Comparison of ENCODE assay signal across 16 mouse cellular contexts in the genomic region with DNA sequence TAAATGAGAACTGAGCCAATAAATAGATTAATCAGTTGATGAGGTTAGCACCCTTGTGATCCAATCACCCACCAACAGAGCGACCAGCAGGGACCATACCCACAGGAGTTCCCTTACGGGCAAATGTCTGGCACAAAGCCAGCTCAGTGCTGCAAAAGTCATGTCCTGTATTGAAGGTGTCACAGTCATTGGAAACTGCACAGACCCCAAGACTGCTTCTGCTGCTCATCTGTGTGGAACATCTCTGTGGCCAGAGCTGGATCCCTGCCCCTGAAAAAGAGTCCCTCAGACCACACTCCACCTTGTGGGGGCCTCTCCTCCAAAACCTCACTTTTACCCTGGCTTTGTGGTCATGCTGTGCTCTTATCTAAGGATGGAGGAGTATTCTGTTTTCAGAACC.
DNase-seq lines count a peak whose midpoint lies in the region; ATAC-seq and TF ChIP-seq lines count a peak whose summit lies in the region.
"Had no signal": no experiment of that assay in that cellular context is flagged by ENCODE, and none has a peak within 500 bp of the region (broad histone marks: within the 10 kb centered on the region; RNA-seq: fewer than 3 reads in every experiment).

No protein-coding gene starts in this region.

- H3K4me1 ChIP-seq in heart, embryonic 12.5 days (replicated peaks) = peaks cover 93% of the 10 kb centered on the region
- peaks cover 92% of the 10 kb centered on the region for H3K4me1 ChIP-seq in G1E (ENCODE audit: insufficient read depth, low read depth, low read length)
- H3K4me1 ChIP-seq in hindbrain, embryonic 16.5 days (ENCODE audit: control insufficient read depth, insufficient read depth, low read depth, low read length) = peaks cover 5% of the 10 kb centered on the region

- WGBS in heart, embryonic 12.5 days = 36% methylated on average over 2 of the region's 2 CpGs
- 49% methylated on average over 2 of the region's 2 CpGs for WGBS in hindbrain, embryonic 16.5 days

- DNase-seq in heart, adult 9 months (ENCODE audit: low spot score in 2 of 2) = no peak
- no peak for DNase-seq in G1E (ENCODE audit: low spot score)
- peak; percentile 57 for DNase-seq in T-cell, adult 2 months (ENCODE audit: low spot score)
- DNase-seq in induced T-regulatory cell, adult 2 months (ENCODE audit: low read depth) = peak; percentile 47
- DNase-seq: gastrocnemius, postnatal 36 days; lung, adult 2 months; lung, postnatal 36 days; thymus, adult 18-20 months had no signal

- H3K9ac ChIP-seq in heart, embryonic 12.5 days = no peak overlapping the region
- no peak overlapping the region for H3K9ac ChIP-seq in hindbrain, embryonic 16.5 days (ENCODE audit: low read depth, low read length)
- H3K9ac ChIP-seq: forebrain, embryonic 13.5 days; kidney, embryonic 15.5 days had no signal

- H3K36me3 ChIP-seq in heart, embryonic 12.5 days = no peaks in the 10 kb centered on the region
- no peaks in the 10 kb centered on the region for H3K36me3 ChIP-seq in G1E (replicated peaks)
- H3K36me3 ChIP-seq in hindbrain, embryonic 16.5 days (ENCODE audit: control insufficient read depth, insufficient read depth, low read length) = no peaks in the 10 kb centered on the region
- H3K36me3 ChIP-seq: embryonic facial prominence, embryonic 10.5 days; kidney, embryonic 15.5 days; midbrain, embryonic 10.5 days had no signal

- no peak overlapping the region for H3K4me3 ChIP-seq in heart, embryonic 12.5 days
- H3K4me3 ChIP-seq in G1E (ENCODE audit: low read depth, low read length) = peak overlapping the region; percentile 17; the same call in 1 of the 2 replicates
- H3K4me3 ChIP-seq in hindbrain, embryonic 16.5 days (ENCODE audit: low read length) = no peak overlapping the region
- H3K4me3 ChIP-seq: embryonic facial prominence, embryonic 10.5 days; forebrain, embryonic 13.5 days; kidney, embryonic 15.5 days; midbrain, embryonic 10.5 days had no signal

- no peak for ATAC-seq in heart, embryonic 12.5 days (ENCODE audit: insufficient number of reproducible peaks, low FRiP score)
- ATAC-seq in G1E (ENCODE audit: extremely low read depth, insufficient number of reproducible peaks, low FRiP score, poor library complexity, severe bottlenecking) = no peak
- ATAC-seq in hindbrain, embryonic 16.5 days = no peak
- ATAC-seq in megakaryocyte, adult 5-6 weeks (ENCODE audit: poor library complexity, severe bottlenecking) = no peak
- ATAC-seq: forebrain, embryonic 13.5 days; Patski had no signal

- no peak overlapping the region for H3K4me2 ChIP-seq in heart, embryonic 12.5 days
- H3K4me2 ChIP-seq in hindbrain, embryonic 16.5 days (ENCODE audit: low read length) = no peak overlapping the region
- H3K4me2 ChIP-seq: forebrain, embryonic 13.5 days; kidney, embryonic 15.5 days had no signal

- no peaks in the 10 kb centered on the region for H3K9me3 ChIP-seq in heart, embryonic 12.5 days (replicated peaks)
- no peaks in the 10 kb centered on the region for H3K9me3 ChIP-seq in G1E (replicated peaks)
- H3K9me3 ChIP-seq in hindbrain, embryonic 16.5 days (ENCODE audit: control insufficient read depth, low read length) = no peaks in the 10 kb centered on the region
- H3K9me3 ChIP-seq: embryonic facial prominence, embryonic 10.5 days; forebrain, embryonic 13.5 days; kidney, embryonic 15.5 days; midbrain, embryonic 10.5 days had no signal

- TF ChIP-seq CTCF in G1E (IDR thresholded peaks at IDR 0.05; ENCODE audit: low read depth, low read length) = no peak

- H3K27me3 ChIP-seq in heart, embryonic 12.5 days (replicated peaks) = no peaks in the 10 kb centered on the region
- H3K27me3 ChIP-seq in G1E (ENCODE audit: insufficient read depth, low read length) = no peaks in the 10 kb centered on the region
- no peaks in the 10 kb centered on the region for H3K27me3 ChIP-seq in hindbrain, embryonic 16.5 days (replicated peaks; ENCODE audit: control insufficient read depth, insufficient read depth, low read length)
- H3K27me3 ChIP-seq: forebrain, embryonic 13.5 days; kidney, embryonic 15.5 days; Patski had no signal

- H3K27ac ChIP-seq in heart, embryonic 12.5 days (ENCODE audit: poor library complexity, severe bottlenecking) = peak overlapping the region; percentile 92
- H3K27ac ChIP-seq in hindbrain, embryonic 16.5 days (ENCODE audit: low read depth, low read length) = no peak overlapping the region
- H3K27ac ChIP-seq: embryonic facial prominence, embryonic 10.5 days; forebrain, embryonic 13.5 days; kidney, embryonic 15.5 days; midbrain, embryonic 10.5 days had no signal

Comparison
In these comparisons a context has a peak if more than half of its experiments do, and no peak if none do; other contexts are left out.
1. DNase-seq: peak in T-cell, adult 2 months (single experiment) and induced T-regulatory cell, adult 2 months (single experiment); none in heart, adult 9 months (0 of 2) and G1E (single experiment).